Mouse (Mus musculus): ENCODE data around the gene Gm20532.

GRCm38 (mm10) chr2:26627921-26628739 is 41.7 kb downstream of the Gm20532 start, which contains the start of gene Fam69b:
- TF ChIP-seq CTCF (IDR thresholded peaks at IDR 0.05; ENCODE audit: control insufficient read depth, insufficient read depth, low read length) (no peak), POLR2A (IDR thresholded peaks at IDR 0.05; ENCODE audit: borderline replicate concordance, control insufficient read depth, low read depth, low read length) (no peak)
